Mouse (Mus musculus): ENCODE measurements around the gene Rbbp4. TPM values are rescaled to one million over a fixed set of nuclear protein-coding genes. Genes with fewer than 3 reads are reported as not detected.

The Rbbp4 gene
- total RNA-seq, 1 experiment = 81.2 TPM

GRCm38 (mm10) chr4:129268698-129269097, 66.5 kb downstream of the Rbbp4 start:
- no peaks in the 10 kb centered on the region for H3K36me3 ChIP-seq (ENCODE audit: control insufficient read depth, insufficient read depth, low read length, poor library complexity, severe bottlenecking)
- H3K27ac ChIP-seq (ENCODE audit: insufficient read depth, low read depth, low read length, poor library complexity, severe bottlenecking) = no peak overlapping the region
- DNase-seq (ENCODE audit: low read depth, low spot score) = no peak
- H3K4me3 ChIP-seq (ENCODE audit: insufficient read depth in 1 of 2, low read depth in 1 of 2, low read length in 2 of 2, poor library complexity in 1 of 2, severe bottlenecking in 1 of 2) = no peak overlapping the region
- TF ChIP-seq MAFK (IDR thresholded peaks at IDR 0.05; ENCODE audit: insufficient read depth, low read depth, low read length) = no peak
- TF ChIP-seq ZNF384 (IDR thresholded peaks at IDR 0.05; ENCODE audit: low read depth, low read length) = no peak
- TF ChIP-seq ZC3H11A (IDR thresholded peaks at IDR 0.05; ENCODE audit: borderline replicate concordance, low read depth, low read length) = no peak
- TF ChIP-seq HCFC1 (IDR thresholded peaks at IDR 0.05; ENCODE audit: borderline replicate concordance, insufficient read depth, low read length) = no peak
- no peak for TF ChIP-seq CHD2 (IDR thresholded peaks at IDR 0.05; ENCODE audit: low read depth, low read length)
- no peak overlapping the region for H3K9ac ChIP-seq (ENCODE audit: insufficient read depth, low read depth, low read length, poor library complexity, severe bottlenecking)
- H3K9me3 ChIP-seq (ENCODE audit: control insufficient read depth, insufficient read depth, low read depth, low read length) = no peaks in the 10 kb centered on the region
- H3K4me1 ChIP-seq (ENCODE audit: control insufficient read depth in 2 of 2, insufficient read depth in 2 of 2, low read length in 2 of 2, poor library complexity in 1 of 2) = peaks cover 2 to 22% of the 10 kb centered on the region in 2 experiments; a peak in 2 of 4 replicates
- in situ Hi-C loops (cut with MboI; ENCODE audit: low sequenced_read_pairs in 2 of 2, unreplicated experiment in 2 of 2) = no loop called here

- Histone ChIP-seq H3K4me1 (ENCODE audit: control insufficient read depth in 2 of 2, insufficient read depth in 2 of 2, low read length in 2 of 2, poor library complexity in 1 of 2) (peaks cover 6 to 22% of the 10 kb centered on the region in 2 experiments; a peak in 2 of 4 replicates), H3K4me3 (ENCODE audit: insufficient read depth in 1 of 2, low read depth in 1 of 2, low read length in 2 of 2, poor library complexity in 1 of 2, severe bottlenecking in 1 of 2) (no peak overlapping the region), H3K36me3 (ENCODE audit: control insufficient read depth, insufficient read depth, low read length, poor library complexity, severe bottlenecking) (no peaks in the 10 kb centered on the region), H3K9ac (ENCODE audit: insufficient read depth, low read depth, low read length, poor library complexity, severe bottlenecking) (no peak overlapping the region), H3K9me3 (ENCODE audit: control insufficient read depth, insufficient read depth, low read depth, low read length) (no peaks in the 10 kb centered on the region), H3K27ac (ENCODE audit: insufficient read depth, low read depth, low read length, poor library complexity, severe bottlenecking) (no peak overlapping the region)
- no peak for DNase-seq (ENCODE audit: low read depth, low spot score)
- in situ Hi-C loops (cut with MboI; ENCODE audit: low sequenced_read_pairs in 2 of 2, unreplicated experiment in 2 of 2) = no loop called here
- no peak for TF ChIP-seq ZC3H11A (IDR thresholded peaks at IDR 0.05; ENCODE audit: borderline replicate concordance, low read depth, low read length)
- TF ChIP-seq ZNF384 (IDR thresholded peaks at IDR 0.05; ENCODE audit: low read depth, low read length) = no peak
- TF ChIP-seq HCFC1 (IDR thresholded peaks at IDR 0.05; ENCODE audit: borderline replicate concordance, insufficient read depth, low read length) = no peak
- no peak for TF ChIP-seq MAFK (IDR thresholded peaks at IDR 0.05; ENCODE audit: insufficient read depth, low read depth, low read length)
- TF ChIP-seq CHD2 (IDR thresholded peaks at IDR 0.05; ENCODE audit: low read depth, low read length) = no peak
These were observed 68.3 kb downstream of the Rbbp4 start for GRCm38 (mm10) chr4:129266821-129267220.

GRCm38 (mm10) chr4:129266191-129266590, 69.0 kb downstream of the Rbbp4 start:
- no peak for DNase-seq (ENCODE audit: low read depth, low spot score)
- Histone ChIP-seq H3K9me3 (ENCODE audit: control insufficient read depth, insufficient read depth, low read depth, low read length) (no peaks in the 10 kb centered on the region), H3K27ac (ENCODE audit: insufficient read depth, low read depth, low read length, poor library complexity, severe bottlenecking) (no peak overlapping the region), H3K4me1 (ENCODE audit: control insufficient read depth in 2 of 2, insufficient read depth in 2 of 2, low read length in 2 of 2, poor library complexity in 1 of 2) (peaks cover 6 to 21% of the 10 kb centered on the region in 2 experiments; a peak in 2 of 4 replicates), H3K4me3 (ENCODE audit: insufficient read depth in 1 of 2, low read depth in 1 of 2, low read length in 2 of 2, poor library complexity in 1 of 2, severe bottlenecking in 1 of 2) (no peak overlapping the region), H3K9ac (ENCODE audit: insufficient read depth, low read depth, low read length, poor library complexity, severe bottlenecking) (no peak overlapping the region), H3K36me3 (ENCODE audit: control insufficient read depth, insufficient read depth, low read length, poor library complexity, severe bottlenecking) (no peaks in the 10 kb centered on the region)
- in situ Hi-C loops (cut with MboI; ENCODE audit: low sequenced_read_pairs in 2 of 2, unreplicated experiment in 2 of 2) = no loop called here
- TF ChIP-seq ZNF384 (IDR thresholded peaks at IDR 0.05; ENCODE audit: low read depth, low read length) (no peak), MAFK (IDR thresholded peaks at IDR 0.05; ENCODE audit: insufficient read depth, low read depth, low read length) (no peak)

GRCm38 (mm10) chr4:129263225-129264021, 71.7 kb downstream of the Rbbp4 start:
- Histone ChIP-seq H3K27ac (ENCODE audit: insufficient read depth, low read depth, low read length, poor library complexity, severe bottlenecking) (peak overlapping the region; percentile 46; the same call in 1 of the 2 replicates), H3K9ac (ENCODE audit: insufficient read depth, low read depth, low read length, poor library complexity, severe bottlenecking) (peak overlapping the region; percentile 36; the same call in 1 of the 2 replicates), H3K4me3 (ENCODE audit: insufficient read depth in 1 of 2, low read depth in 1 of 2, low read length in 2 of 2, poor library complexity in 1 of 2, severe bottlenecking in 1 of 2) (peak overlapping the region; percentile 18 to 19; a peak in 3 of 4 replicates), H3K9me3 (ENCODE audit: control insufficient read depth, insufficient read depth, low read depth, low read length) (no peaks in the 10 kb centered on the region), H3K36me3 (ENCODE audit: control insufficient read depth, insufficient read depth, low read length, poor library complexity, severe bottlenecking) (no peaks in the 10 kb centered on the region), H3K4me1 (ENCODE audit: control insufficient read depth in 2 of 2, insufficient read depth in 2 of 2, low read length in 2 of 2, poor library complexity in 1 of 2) (peaks cover 8 to 29% of the 10 kb centered on the region in 2 experiments; a peak in 2 of 4 replicates)
- TF ChIP-seq HCFC1 (IDR thresholded peaks at IDR 0.05; ENCODE audit: borderline replicate concordance, insufficient read depth, low read length) (no peak), CHD2 (IDR thresholded peaks at IDR 0.05; ENCODE audit: low read depth, low read length) (no peak), ZC3H11A (IDR thresholded peaks at IDR 0.05; ENCODE audit: borderline replicate concordance, low read depth, low read length) (no peak), MAFK (IDR thresholded peaks at IDR 0.05; ENCODE audit: insufficient read depth, low read depth, low read length) (peak; percentile 95), ZNF384 (IDR thresholded peaks at IDR 0.05; ENCODE audit: low read depth, low read length) (no peak)
- DNase-seq (ENCODE audit: low read depth, low spot score) = no peak
- in situ Hi-C loops (cut with MboI; ENCODE audit: low sequenced_read_pairs in 2 of 2, unreplicated experiment in 2 of 2) = no loop called here
